Mouse (Mus musculus): ENCODE data around the gene Creb5.

DNA sequence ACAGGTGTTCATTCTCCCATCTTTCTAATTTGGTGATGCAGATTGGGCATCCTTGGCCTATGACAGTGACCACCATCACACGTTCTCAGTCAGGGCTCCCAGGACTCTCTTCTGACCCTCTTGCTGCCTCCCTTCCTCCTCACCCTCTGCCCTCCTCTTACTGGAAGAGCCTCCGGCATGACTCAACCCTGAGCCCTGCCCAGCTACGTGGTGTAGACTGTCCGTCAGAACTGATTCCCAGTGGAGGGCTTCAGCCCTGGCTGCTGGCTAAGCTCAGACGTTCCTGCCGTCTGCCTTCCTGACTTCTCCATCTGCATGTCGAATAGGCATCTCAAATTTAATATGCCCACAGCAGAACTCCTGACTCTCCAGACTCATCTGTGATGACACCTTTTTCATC is 275.5 kb downstream of the Creb5 start:
- TF ChIP-seq CTCF (IDR thresholded peaks at IDR 0.05; ENCODE audit: insufficient read depth, low read length) (no peak), POLR2A (IDR thresholded peaks at IDR 0.05; ENCODE audit: borderline replicate concordance, extremely low read depth, low read depth, low read length) (no peak)

Measured in lung, adult 2 months (tissue).